ENCODE assay signal across 15 mouse cellular contexts in genomic region chr5:98962472-98962871, GRCm38 (mm10).
"Had no signal": no experiment of that assay in that cellular context is flagged by ENCODE, and none has a peak within 500 bp of the region (broad histone marks: within the 10 kb centered on the region; RNA-seq: fewer than 3 reads in every experiment).

No protein-coding gene starts in this region.

- H3K4me3 ChIP-seq: intestine, embryonic 15.5 days; layer of hippocampus, adult 2 months; limb, embryonic 12.5 days; liver, embryonic 13.5 days; lung, embryonic 15.5 days; megakaryocyte, embryonic 14.5 days had no signal

- H3K27me3 ChIP-seq: intestine, embryonic 15.5 days; limb, embryonic 12.5 days; liver, embryonic 13.5 days; lung, embryonic 15.5 days; megakaryocyte, embryonic 14.5 days had no signal

- H3K36me3 ChIP-seq: intestine, embryonic 15.5 days; limb, embryonic 12.5 days; liver, embryonic 13.5 days; lung, embryonic 15.5 days had no signal

- H3K4me1 ChIP-seq: liver, embryonic 13.5 days; megakaryocyte, embryonic 14.5 days had no signal

- DNase-seq: kidney, adult 18-20 months; kidney, postnatal 36 days; liver; liver, embryonic 13.5 days; liver, postnatal 0 days; lung, postnatal 14 days; right cerebral cortex, adult 18-20 months; right cerebral cortex, postnatal 25 days; thymus, postnatal 36 days had no signal

- H3K4me2 ChIP-seq: intestine, embryonic 15.5 days; limb, embryonic 12.5 days; liver, embryonic 13.5 days; lung, embryonic 15.5 days had no signal

- ATAC-seq: intestine, embryonic 15.5 days; liver, postnatal 0 days had no signal

- H3K9me3 ChIP-seq: intestine, embryonic 15.5 days; limb, embryonic 12.5 days; liver, embryonic 13.5 days; lung, embryonic 15.5 days had no signal

- H3K27ac ChIP-seq: intestine, embryonic 15.5 days; layer of hippocampus, adult 2 months; limb, embryonic 12.5 days; liver, embryonic 13.5 days; lung, embryonic 15.5 days; macrophage had no signal

- H3K9ac ChIP-seq: intestine, embryonic 15.5 days; limb, embryonic 12.5 days; liver, embryonic 13.5 days; liver, postnatal 0 days; lung, embryonic 15.5 days had no signal
